Mouse (Mus musculus): ENCODE results near the gene Txndc17.

GRCm38 (mm10) chr11:72234013-72234412 lies 26.7 kb downstream of the Txndc17 start:
- TF ChIP-seq POLR2A (IDR thresholded peaks at IDR 0.05; ENCODE audit: low read depth, low read length) (no peak), CTCF (IDR thresholded peaks at IDR 0.05; ENCODE audit: extremely low read depth, insufficient read length, insufficient replicate concordance, low read depth, low read length) (no peak)
